Mouse (Mus musculus) common myeloid progenitor, adult 5-6 weeks (primary cell): Measurements from ENCODE around the gene Pls3. TPM values are rescaled to one million over a fixed set of nuclear protein-coding genes. Genes with fewer than 3 reads are reported as not detected.
"Not testable (repeated sequence)": the region's sequence is repeated elsewhere in the genome, so short reads cannot be mapped to it uniquely, and the experiment has no call there.

Experiments
- ATAC-seq: replicated peaks from 2 replicates; pipeline ENCODE4 v1.8.0; 2016; ENCODE audit warnings: low read depth, mild to moderate bottlenecking, moderate TSS enrichment, inconsistent platforms; ENCODE audit not compliant: poor library complexity, severe bottlenecking
- total RNA-seq: library from RNA; stranded (forward); fragments of 200-1000, 187-1606 nt; gene quantifications from 2 replicates; pipeline ENCODE4 v1.2.3, GENCODE M21; 2017

Gene Pls3
- total RNA-seq, 1 experiment from 2014 or later: 3.7 TPM

GRCm38 (mm10) chrX:75796583-75796982 is 78.4 kb downstream of the Pls3 start:
- 0 out of 2 replicates have a peak, but pooled peaks have one; percentile 50 for ATAC-seq

- no peak for ATAC-seq
Observed at GRCm38 (mm10) chrX:75779796-75780195, 95.2 kb downstream of the Pls3 start.

GRCm38 (mm10) chrX:75777461-75777860 is 97.5 kb downstream of the Pls3 start:
- no peak for ATAC-seq

- no peak for ATAC-seq
Observed at GRCm38 (mm10) chrX:75764794-75765328, 110.1 kb downstream of the Pls3 start.

GRCm38 (mm10) chrX:75764135-75764793 is 110.7 kb downstream of the Pls3 start:
- peak; percentile 95 for ATAC-seq

GRCm38 (mm10) chrX:75759461-75759860 is 115.5 kb downstream of the Pls3 start:
- ATAC-seq: not testable (repeated sequence)

- not testable (repeated sequence) for ATAC-seq
Observed at GRCm38 (mm10) chrX:75759036-75759435, 115.9 kb downstream of the Pls3 start.

- not testable (repeated sequence) for ATAC-seq
Observed at GRCm38 (mm10) chrX:75757966-75758365, 117.0 kb downstream of the Pls3 start.

GRCm38 (mm10) chrX:75754531-75754930 is 120.5 kb downstream of the Pls3 start:
- ATAC-seq: not testable (repeated sequence)

- not testable (repeated sequence) for ATAC-seq
Observed at GRCm38 (mm10) chrX:75750126-75750725, 124.8 kb downstream of the Pls3 start.

GRCm38 (mm10) chrX:75749312-75749711 is 125.7 kb downstream of the Pls3 start:
- ATAC-seq: not testable (repeated sequence)

- not testable (repeated sequence) for ATAC-seq
Observed at GRCm38 (mm10) chrX:75744466-75744865, 130.5 kb downstream of the Pls3 start.

- not testable (repeated sequence) for ATAC-seq
Observed at GRCm38 (mm10) chrX:75739464-75739863, 135.5 kb downstream of the Pls3 start.
